Mouse (Mus musculus): ENCODE measurements around the gene Cux2.

DNA sequence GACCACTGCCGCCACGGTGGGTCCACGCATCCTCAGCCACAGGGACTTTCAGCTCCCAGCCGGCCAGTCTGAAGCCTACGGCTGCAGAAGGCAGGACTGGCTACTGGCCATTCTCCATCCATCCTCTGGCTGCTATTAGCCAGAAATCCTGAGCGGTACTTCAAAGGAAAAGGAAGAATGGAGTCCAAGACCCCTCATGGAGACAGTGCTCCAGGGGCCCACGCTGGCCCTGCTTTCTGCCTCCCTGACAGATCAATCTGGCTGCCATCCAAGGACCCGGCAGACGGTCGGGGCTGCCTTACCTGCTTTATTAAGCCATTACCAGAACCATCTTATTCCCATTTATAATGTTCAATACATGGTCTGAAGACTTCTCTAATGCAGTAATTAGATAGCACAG, 76.4 kb downstream of the Cux2 start:
- no peak for TF ChIP-seq CTCF (IDR thresholded peaks at IDR 0.05; ENCODE audit: control insufficient read depth, insufficient read depth, low read length)
- no peak for TF ChIP-seq POLR2A (IDR thresholded peaks at IDR 0.05; ENCODE audit: borderline replicate concordance, control insufficient read depth, low read depth, low read length)
